Mouse (Mus musculus) ES-E14 (cell line): ENCODE measurements around the gene Cnfn.

Source experiments
- CHD2 ChIP-seq: IDR thresholded peaks from 2 replicates; pipeline ENCODE4 v1.6.1; 2014; ENCODE audit warnings: mild to moderate bottlenecking, low read depth, low read length, inconsistent platforms
- HCFC1 ChIP-seq: IDR thresholded peaks from 2 replicates; pipeline ENCODE4 v1.6.1; 2012; ENCODE audit warnings: low read length, inconsistent platforms, borderline replicate concordance; ENCODE audit not compliant: insufficient read depth
- MAFK ChIP-seq: IDR thresholded peaks from 2 replicates; pipeline ENCODE4 v1.6.1; 2014; ENCODE audit warnings: mild to moderate bottlenecking, low read depth, low read length, inconsistent platforms; ENCODE audit not compliant: insufficient read depth
- ZC3H11A ChIP-seq: IDR thresholded peaks from 2 replicates; pipeline ENCODE4 v1.6.1; 2012; ENCODE audit warnings: low read depth, mild to moderate bottlenecking, inconsistent platforms, low read length, borderline replicate concordance
- ZNF384 ChIP-seq: IDR thresholded peaks from 2 replicates; pipeline ENCODE4 v1.6.1; 2012; ENCODE audit warnings: low read depth, low read length, inconsistent platforms

DNA sequence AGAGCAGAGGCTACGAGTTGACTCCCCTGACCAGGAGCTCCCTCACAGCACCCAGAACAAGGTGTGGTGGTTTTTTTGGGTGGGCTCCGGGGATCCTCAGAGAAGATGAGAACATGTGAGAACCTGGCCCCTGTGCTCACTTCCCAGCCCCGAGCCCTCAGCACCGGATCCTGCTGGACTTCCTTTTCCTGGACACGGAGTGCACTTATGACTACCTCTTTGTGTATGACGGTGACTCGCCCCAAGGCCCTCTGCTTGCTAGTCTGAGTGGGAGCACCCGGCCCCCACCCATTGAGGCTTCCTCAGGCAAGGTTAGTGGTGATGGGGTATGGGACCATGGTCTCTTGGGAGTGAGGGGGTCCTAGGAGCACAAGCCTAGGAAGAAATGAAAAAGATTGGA is 43.3 kb downstream of the Cnfn start:
- TF ChIP-seq CHD2 (no peak), ZNF384 (no peak), HCFC1 (no peak), ZC3H11A (no peak), MAFK (no peak)
